Mouse (Mus musculus): Measurements from ENCODE around the gene Slain2. TPM values are rescaled to one million over a fixed set of nuclear protein-coding genes. Genes with fewer than 3 reads are reported as not detected.

The Slain2 gene
- polyA plus RNA-seq, 1 experiment from 2014 or later = 22.8 TPM

DNA sequence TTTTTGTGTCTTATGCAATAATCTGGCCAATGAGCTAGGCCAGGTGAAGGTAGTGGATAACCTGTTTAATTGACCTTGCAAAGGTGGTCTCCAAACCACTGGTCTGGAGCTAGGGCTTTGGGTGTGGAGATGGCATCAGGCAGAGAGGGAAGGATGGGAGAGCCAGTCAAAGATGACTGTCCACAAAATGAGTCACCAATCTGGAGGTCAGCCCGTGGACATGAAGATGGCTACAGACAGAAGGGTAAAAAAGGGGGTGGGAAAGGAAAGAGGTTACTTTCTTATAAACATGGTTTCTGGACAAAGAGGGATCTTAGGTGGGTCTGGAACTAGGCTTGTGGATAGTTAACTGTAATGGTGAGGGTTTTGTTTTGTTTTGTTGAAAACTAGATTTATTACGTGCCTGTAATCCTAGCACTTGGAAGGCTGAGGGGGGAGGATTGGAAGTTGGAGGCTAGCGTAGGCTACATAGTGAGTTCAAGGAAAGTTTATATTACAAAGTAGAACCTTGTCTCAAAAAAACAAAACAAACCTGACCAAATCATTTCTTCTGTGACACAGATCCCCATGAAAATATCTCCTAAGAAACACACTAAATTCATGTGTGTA, 40.0 kb downstream of the Slain2 start:
- DNase-seq (ENCODE audit: low spot score) (no peak), ATAC-seq (replicated peaks; ENCODE audit: low FRiP score) (no peak)
- no peaks in the 10 kb centered on the region for H3K4me1 ChIP-seq (replicated peaks; ENCODE audit: control insufficient read depth, insufficient read depth, low read length)
- 89% methylated on average over 3 of the region's 3 CpGs for WGBS
- no peaks in the 10 kb centered on the region; the same call in 1 of the 2 replicates for H3K36me3 ChIP-seq (ENCODE audit: control insufficient read depth, insufficient read depth, low read length)
- no peak overlapping the region for H3K27ac ChIP-seq (ENCODE audit: low read depth, low read length)
- no peaks in the 10 kb centered on the region for H3K27me3 ChIP-seq (ENCODE audit: control insufficient read depth, insufficient read depth, low read length)
- H3K9me3 ChIP-seq (ENCODE audit: control insufficient read depth, low read length) = no peaks in the 10 kb centered on the region
- no peak overlapping the region for H3K4me3 ChIP-seq (ENCODE audit: low read depth, low read length)
- H3K9ac ChIP-seq (ENCODE audit: low read length) = no peak overlapping the region
- H3K4me2 ChIP-seq (ENCODE audit: low read depth, low read length, severe bottlenecking) = no peak overlapping the region

DNA sequence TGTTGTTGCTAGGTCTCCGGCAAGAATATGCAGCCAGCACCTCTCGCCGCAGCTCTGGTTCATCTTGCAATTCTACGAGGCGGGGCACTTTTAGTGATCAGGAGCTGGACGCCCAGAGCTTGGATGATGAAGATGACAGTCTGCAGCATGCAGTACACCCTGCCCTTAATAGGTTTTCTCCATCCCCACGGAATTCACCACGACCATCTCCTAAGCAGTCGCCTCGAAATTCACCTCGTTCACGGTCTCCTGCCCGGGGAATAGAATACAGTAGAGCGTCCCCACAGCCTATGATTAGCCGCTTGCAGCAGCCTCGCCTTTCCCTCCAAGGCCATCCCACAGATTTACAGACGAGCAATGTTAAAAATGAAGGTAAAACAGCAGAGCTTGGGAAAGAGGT, 43.2 kb downstream of the Slain2 start:
- no peaks in the 10 kb centered on the region for H3K27me3 ChIP-seq (ENCODE audit: control insufficient read depth, insufficient read depth, low read length)
- H3K27ac ChIP-seq (ENCODE audit: low read depth, low read length) = no peak overlapping the region
- DNase-seq (ENCODE audit: low spot score) = no peak
- H3K4me3 ChIP-seq (ENCODE audit: low read depth, low read length) = no peak overlapping the region
- no peak overlapping the region for H3K4me2 ChIP-seq (ENCODE audit: low read depth, low read length, severe bottlenecking)
- no peak overlapping the region for H3K9ac ChIP-seq (ENCODE audit: low read length)
- no peak for ATAC-seq (replicated peaks; ENCODE audit: low FRiP score)
- no peaks in the 10 kb centered on the region for H3K36me3 ChIP-seq (ENCODE audit: control insufficient read depth, insufficient read depth, low read length)
- 93% methylated on average over 17 of the region's 17 CpGs for WGBS
- H3K9me3 ChIP-seq (ENCODE audit: control insufficient read depth, low read length) = no peaks in the 10 kb centered on the region
- no peaks in the 10 kb centered on the region for H3K4me1 ChIP-seq (replicated peaks; ENCODE audit: control insufficient read depth, insufficient read depth, low read length)

DNA sequence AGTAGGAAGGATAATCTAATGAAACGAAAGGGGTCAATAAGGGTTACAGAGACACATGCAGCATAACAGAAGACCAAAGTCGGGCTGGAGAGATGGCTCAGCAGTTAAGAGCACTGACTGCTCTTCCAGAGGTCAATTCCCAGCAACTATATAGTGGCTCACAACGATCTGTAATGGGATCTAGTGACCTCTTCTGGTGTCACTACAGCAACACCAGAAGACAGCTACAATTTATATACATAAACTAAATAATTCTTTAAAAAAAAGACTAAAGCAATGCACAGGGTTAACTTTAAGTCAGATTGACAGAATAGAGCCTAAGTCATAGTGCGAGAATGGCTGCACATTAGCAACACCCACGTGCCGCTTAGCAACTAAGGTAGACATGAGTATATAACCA, 46.0 kb downstream of the Slain2 start:
- no peaks in the 10 kb centered on the region for H3K27me3 ChIP-seq (ENCODE audit: control insufficient read depth, insufficient read depth, low read length)
- DNase-seq (ENCODE audit: low spot score) (no peak), ATAC-seq (replicated peaks; ENCODE audit: low FRiP score) (no peak)
- H3K9ac ChIP-seq (ENCODE audit: low read length) = no peak overlapping the region
- no peak overlapping the region for H3K4me3 ChIP-seq (ENCODE audit: low read depth, low read length)
- H3K27ac ChIP-seq (ENCODE audit: low read depth, low read length) = no peak overlapping the region
- H3K9me3 ChIP-seq (ENCODE audit: control insufficient read depth, low read length) = no peaks in the 10 kb centered on the region
- WGBS = 82% methylated on average over 6 of the region's 6 CpGs
- no peaks in the 10 kb centered on the region for H3K36me3 ChIP-seq (ENCODE audit: control insufficient read depth, insufficient read depth, low read length)
- H3K4me2 ChIP-seq (ENCODE audit: low read depth, low read length, severe bottlenecking) = no peak overlapping the region
- H3K4me1 ChIP-seq (replicated peaks; ENCODE audit: control insufficient read depth, insufficient read depth, low read length) = no peaks in the 10 kb centered on the region

DNA sequence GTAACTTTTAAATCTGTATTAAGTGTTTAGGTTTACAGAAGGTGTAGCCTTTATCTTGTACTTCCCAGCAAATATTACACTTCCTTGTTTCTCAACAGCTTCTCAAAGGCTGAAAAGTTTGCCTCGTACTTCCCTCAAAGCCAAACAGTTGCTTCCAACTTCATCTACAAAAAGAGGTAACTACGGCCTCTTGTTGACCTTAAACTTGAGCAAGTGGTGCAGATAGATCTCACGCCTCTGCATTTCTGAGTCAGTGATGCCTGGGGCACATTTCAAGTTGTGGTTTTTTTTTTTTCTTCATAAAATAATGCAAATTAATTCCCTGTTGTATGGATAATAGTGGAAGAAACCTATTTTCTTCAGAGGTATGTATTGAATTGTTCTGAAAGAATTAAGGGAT, 51.6 kb downstream of the Slain2 start:
- Histone ChIP-seq H3K9me3 (ENCODE audit: control insufficient read depth, low read length) (no peaks in the 10 kb centered on the region), H3K36me3 (ENCODE audit: control insufficient read depth, insufficient read depth, low read length) (no peaks in the 10 kb centered on the region), H3K9ac (ENCODE audit: low read length) (no peak overlapping the region), H3K4me2 (ENCODE audit: low read depth, low read length, severe bottlenecking) (no peak overlapping the region), H3K27ac (ENCODE audit: low read depth, low read length) (no peak overlapping the region), H3K4me3 (ENCODE audit: low read depth, low read length) (no peak overlapping the region), H3K4me1 (replicated peaks; ENCODE audit: control insufficient read depth, insufficient read depth, low read length) (no peaks in the 10 kb centered on the region), H3K27me3 (ENCODE audit: control insufficient read depth, insufficient read depth, low read length) (no peaks in the 10 kb centered on the region)
- WGBS = 91% methylated on average over 3 of the region's 3 CpGs
- no peak for ATAC-seq (replicated peaks; ENCODE audit: low FRiP score)
- no peak for DNase-seq (ENCODE audit: low spot score)

DNA sequence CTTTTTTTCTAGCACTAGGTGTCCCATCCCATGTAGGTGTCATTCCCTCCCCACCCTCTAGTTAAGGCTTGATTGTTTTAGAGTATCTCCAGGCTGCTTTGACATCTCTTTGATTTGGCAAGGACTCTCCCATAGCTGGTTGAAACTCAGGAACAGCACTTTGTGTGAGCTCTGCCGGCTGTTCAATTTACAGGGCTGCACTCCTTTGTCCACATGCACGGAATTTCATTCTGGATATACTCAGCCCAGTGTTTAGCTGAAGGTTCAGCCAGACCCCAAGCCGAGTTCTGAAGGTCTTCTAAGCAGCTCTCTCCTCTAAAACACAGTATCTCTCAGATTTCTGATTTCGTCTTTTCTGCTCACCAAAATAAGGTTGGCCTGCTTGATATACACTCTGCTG, 58.3 kb downstream of the Slain2 start:
- no peak overlapping the region for H3K9ac ChIP-seq (ENCODE audit: low read length)
- H3K9me3 ChIP-seq (ENCODE audit: control insufficient read depth, low read length) = no peaks in the 10 kb centered on the region
- H3K36me3 ChIP-seq (ENCODE audit: control insufficient read depth, insufficient read depth, low read length) = peaks cover 4% of the 10 kb centered on the region; the same call in 1 of the 2 replicates
- H3K27ac ChIP-seq (ENCODE audit: low read depth, low read length) = no peak overlapping the region
- no peak overlapping the region for H3K4me2 ChIP-seq (ENCODE audit: low read depth, low read length, severe bottlenecking)
- H3K4me3 ChIP-seq (ENCODE audit: low read depth, low read length) = no peak overlapping the region
- H3K4me1 ChIP-seq (replicated peaks; ENCODE audit: control insufficient read depth, insufficient read depth, low read length) = no peaks in the 10 kb centered on the region
- DNase-seq (ENCODE audit: low spot score) (no peak), ATAC-seq (replicated peaks; ENCODE audit: low FRiP score) (no peak)
- H3K27me3 ChIP-seq (ENCODE audit: control insufficient read depth, insufficient read depth, low read length) = no peaks in the 10 kb centered on the region
- 63% methylated on average over 4 of the region's 4 CpGs for WGBS

DNA sequence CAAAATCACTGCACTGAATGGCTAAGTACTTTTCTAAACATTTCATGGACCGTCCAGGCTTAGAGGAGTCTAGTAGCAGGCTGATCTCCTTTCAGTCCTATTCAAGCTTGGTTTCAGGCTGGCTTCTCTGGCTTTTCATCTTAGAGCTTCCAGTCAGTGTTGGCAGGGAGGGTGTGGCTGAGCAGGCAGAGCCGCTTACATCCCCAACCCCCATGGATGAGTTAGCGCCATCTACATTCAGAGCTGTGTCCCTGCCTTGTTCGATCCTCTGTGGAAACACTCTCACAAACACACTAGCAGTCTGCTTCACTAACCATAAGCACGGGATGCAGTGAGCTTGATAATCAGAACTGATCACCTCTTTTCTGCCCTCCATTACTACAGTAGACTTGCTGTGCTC, 58.8 kb downstream of the Slain2 start:
- DNase-seq (ENCODE audit: low spot score) = no peak
- WGBS = 45% methylated on average over 5 of the region's 5 CpGs
- Histone ChIP-seq H3K27ac (ENCODE audit: low read depth, low read length) (no peak overlapping the region), H3K4me2 (ENCODE audit: low read depth, low read length, severe bottlenecking) (no peak overlapping the region), H3K4me3 (ENCODE audit: low read depth, low read length) (no peak overlapping the region), H3K36me3 (ENCODE audit: control insufficient read depth, insufficient read depth, low read length) (peaks cover 4% of the 10 kb centered on the region; the same call in 1 of the 2 replicates), H3K4me1 (replicated peaks; ENCODE audit: control insufficient read depth, insufficient read depth, low read length) (no peaks in the 10 kb centered on the region), H3K9me3 (ENCODE audit: control insufficient read depth, low read length) (no peaks in the 10 kb centered on the region), H3K9ac (ENCODE audit: low read length) (no peak overlapping the region), H3K27me3 (ENCODE audit: control insufficient read depth, insufficient read depth, low read length) (no peaks in the 10 kb centered on the region)
- no peak for ATAC-seq (replicated peaks; ENCODE audit: low FRiP score)

DNA sequence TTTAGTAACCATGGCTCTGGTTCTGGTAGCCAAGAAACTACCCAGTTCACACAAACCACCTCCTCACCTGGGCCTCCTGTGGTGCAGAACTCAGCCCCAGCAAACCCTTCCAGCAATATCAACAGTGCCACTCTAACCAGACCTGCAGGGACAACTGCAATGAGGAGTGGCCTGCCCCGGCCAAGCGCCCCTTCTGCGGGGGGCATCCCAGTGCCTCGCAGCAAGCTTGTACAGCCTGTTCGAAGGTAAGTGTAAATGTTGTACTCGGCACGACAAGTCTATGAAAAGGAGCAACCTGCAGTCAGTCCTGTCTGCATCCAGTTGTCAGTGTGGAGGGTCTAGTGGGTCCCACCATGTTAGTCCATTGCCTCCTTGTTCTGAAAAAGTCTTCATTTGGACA, 60.5 kb downstream of the Slain2 start, which contains the start of gene Gm10135:
Gm10135 (minus strand) TSS at position 101 of the 400 bp plus-strand sequence.
- Histone ChIP-seq H3K4me2 (ENCODE audit: low read depth, low read length, severe bottlenecking) (no peak within 1 kb of the TSS), H3K4me1 (replicated peaks; ENCODE audit: control insufficient read depth, insufficient read depth, low read length) (no peaks in the 10 kb centered on the region), H3K9ac (ENCODE audit: low read length) (no peak within 1 kb of the TSS), H3K36me3 (ENCODE audit: control insufficient read depth, insufficient read depth, low read length) (peaks cover 4% of the 10 kb centered on the region; the same call in 1 of the 2 replicates), H3K27ac (ENCODE audit: low read depth, low read length) (no peak within 1 kb of the TSS), H3K9me3 (ENCODE audit: control insufficient read depth, low read length) (no peaks in the 10 kb centered on the region), H3K4me3 (ENCODE audit: low read depth, low read length) (no peak within 1 kb of the TSS), H3K27me3 (ENCODE audit: control insufficient read depth, insufficient read depth, low read length) (no peaks in the 10 kb centered on the region)
- ATAC-seq (replicated peaks; ENCODE audit: low FRiP score) (no peak), DNase-seq (ENCODE audit: low spot score) (no peak)
- WGBS = 93% methylated on average over 7 of the region's 7 CpGs

DNA sequence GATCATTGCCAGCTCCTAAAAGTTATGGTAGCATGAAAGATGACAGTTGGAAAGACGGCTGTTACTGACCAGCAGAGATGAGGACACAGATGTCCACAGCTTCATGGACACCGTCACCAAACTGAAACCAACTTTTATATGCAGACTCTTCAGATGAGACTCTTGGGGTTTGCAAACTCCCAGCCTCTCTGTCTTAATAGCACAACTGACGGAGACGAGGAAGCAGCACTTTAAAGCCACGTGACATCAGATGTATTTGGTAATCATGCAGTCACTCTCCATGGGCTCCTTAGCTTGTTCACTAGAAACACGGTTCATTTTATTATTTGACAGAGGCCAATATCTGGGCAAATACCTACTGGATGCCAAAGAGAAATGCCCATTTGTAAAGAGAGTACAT, 61.9 kb downstream of the Slain2 start:
- 95% methylated on average over 6 of the region's 6 CpGs for WGBS
- ATAC-seq (replicated peaks; ENCODE audit: low FRiP score) (no peak), DNase-seq (ENCODE audit: low spot score) (no peak)
- H3K9me3 ChIP-seq (ENCODE audit: control insufficient read depth, low read length) = no peaks in the 10 kb centered on the region
- H3K27ac ChIP-seq (ENCODE audit: low read depth, low read length) = no peak overlapping the region
- H3K4me2 ChIP-seq (ENCODE audit: low read depth, low read length, severe bottlenecking) = no peak overlapping the region
- no peaks in the 10 kb centered on the region for H3K4me1 ChIP-seq (replicated peaks; ENCODE audit: control insufficient read depth, insufficient read depth, low read length)
- no peak overlapping the region for H3K4me3 ChIP-seq (ENCODE audit: low read depth, low read length)
- H3K36me3 ChIP-seq (ENCODE audit: control insufficient read depth, insufficient read depth, low read length) = peaks cover 4% of the 10 kb centered on the region; the same call in 1 of the 2 replicates
- H3K9ac ChIP-seq (ENCODE audit: low read length) = no peak overlapping the region
- no peaks in the 10 kb centered on the region for H3K27me3 ChIP-seq (ENCODE audit: control insufficient read depth, insufficient read depth, low read length)

DNA sequence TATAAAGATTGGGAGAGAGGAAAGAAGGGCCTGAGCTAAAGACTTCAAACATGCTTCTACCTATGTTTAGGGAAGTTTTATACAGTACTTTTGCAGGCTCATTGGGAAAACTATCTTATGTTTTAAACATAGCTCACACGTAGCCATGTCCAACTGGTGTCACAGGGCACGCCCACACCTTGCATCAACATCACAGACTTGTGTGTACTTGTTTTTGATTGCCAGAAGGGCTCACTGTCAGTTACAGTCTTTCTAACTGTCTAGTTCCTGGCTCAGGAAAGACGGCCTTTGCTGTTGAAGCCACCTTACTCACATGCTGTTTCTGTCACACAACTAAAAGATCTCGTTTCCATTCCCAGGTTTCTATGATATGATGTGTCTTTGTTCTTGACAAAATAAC, 62.4 kb downstream of the Slain2 start:
- Histone ChIP-seq H3K27ac (ENCODE audit: low read depth, low read length) (no peak overlapping the region), H3K4me1 (replicated peaks; ENCODE audit: control insufficient read depth, insufficient read depth, low read length) (no peaks in the 10 kb centered on the region), H3K4me2 (ENCODE audit: low read depth, low read length, severe bottlenecking) (no peak overlapping the region), H3K27me3 (ENCODE audit: control insufficient read depth, insufficient read depth, low read length) (no peaks in the 10 kb centered on the region), H3K36me3 (ENCODE audit: control insufficient read depth, insufficient read depth, low read length) (peaks cover 4% of the 10 kb centered on the region; the same call in 1 of the 2 replicates), H3K4me3 (ENCODE audit: low read depth, low read length) (no peak overlapping the region), H3K9me3 (ENCODE audit: control insufficient read depth, low read length) (no peaks in the 10 kb centered on the region), H3K9ac (ENCODE audit: low read length) (no peak overlapping the region)
- no peak for DNase-seq (ENCODE audit: low spot score)
- no peak for ATAC-seq (replicated peaks; ENCODE audit: low FRiP score)
- 90% methylated on average over 4 of the region's 4 CpGs for whole genome bisulfite sequencing

All from forebrain, embryonic 11.5 days (tissue).